Mouse (Mus musculus): ENCODE data around the gene Sfta2. TPM values are rescaled to one million over a fixed set of nuclear protein-coding genes. Genes with fewer than 3 reads are reported as not detected.

Sfta2 gene
- polyA plus RNA-seq (2017; shearing (Covaris generic)) = not detected

DNA sequence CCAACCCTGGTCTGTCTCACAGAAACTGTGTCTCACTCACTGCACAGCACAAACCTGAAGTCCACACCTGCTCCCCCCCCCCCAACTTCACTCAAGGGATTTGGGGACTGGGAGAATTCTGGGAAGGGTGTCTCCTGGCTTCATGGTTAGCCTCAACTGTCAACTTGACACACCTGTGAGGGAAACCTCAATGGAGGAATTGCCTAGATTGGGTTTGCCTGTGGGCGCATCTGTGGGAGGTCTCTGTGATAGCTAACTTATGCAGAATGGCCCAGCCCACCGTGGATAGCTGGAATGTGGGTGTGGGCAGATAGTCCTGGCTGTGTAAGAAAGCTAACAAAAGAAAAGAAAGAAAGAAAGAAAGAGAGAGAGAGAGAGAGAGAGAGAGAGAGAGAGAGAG lies at the start of gene Sfta2:
Gene Sfta2 (plus strand): TSS at position 301 of the 400 bp plus-strand sequence.
- no peak for ATAC-seq

DNA sequence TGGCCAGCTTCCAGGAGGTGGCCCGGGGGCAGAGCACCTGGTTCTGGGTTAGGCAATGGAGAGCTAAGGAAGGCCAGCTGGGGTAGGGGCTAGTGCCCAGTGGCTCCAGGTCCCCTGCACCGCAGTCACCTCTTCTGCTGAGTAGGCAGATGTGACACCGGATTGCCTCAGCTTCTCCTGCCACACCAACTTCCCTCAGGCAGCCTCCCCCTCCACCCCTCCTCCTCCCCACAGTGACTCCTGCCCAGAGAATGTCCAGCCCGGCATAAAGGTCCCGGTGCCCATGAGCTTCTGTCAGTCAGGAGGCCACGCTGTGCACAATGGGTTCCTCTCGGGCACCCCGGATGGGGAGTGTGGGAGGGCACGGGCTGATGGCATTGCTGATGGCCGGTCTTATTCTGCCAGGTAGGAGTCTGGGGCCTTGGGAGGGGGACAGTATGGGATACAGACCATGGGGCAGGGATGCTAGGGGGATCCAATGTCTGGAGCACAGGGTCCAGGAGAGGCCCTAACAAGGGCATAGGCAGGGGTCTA lies 49.4 kb upstream of the Sfta2 start, which contains the start of gene Cdsn:
Gene Cdsn (plus strand): TSS at position 248 of the 534 bp plus-strand sequence.
- no peak for ATAC-seq

DNA sequence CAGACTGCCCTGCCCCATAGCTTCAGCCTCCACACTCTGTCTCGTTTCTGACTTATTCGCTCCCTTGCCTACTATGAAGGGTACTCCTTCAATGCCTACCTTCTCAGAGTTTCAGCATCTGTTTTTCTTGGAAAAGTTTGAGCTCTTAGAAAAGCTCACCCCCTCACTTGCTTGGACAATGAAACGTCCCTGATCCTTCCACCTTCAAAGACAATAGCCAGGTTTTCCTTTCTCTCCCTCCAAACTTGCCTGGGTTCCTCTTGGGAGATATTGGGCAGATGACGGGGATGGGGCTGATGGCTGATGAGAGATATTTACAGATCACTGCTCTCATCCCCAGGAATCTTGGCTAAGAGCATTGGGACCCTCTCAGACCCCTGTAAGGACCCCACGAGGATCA lies 47.0 kb upstream of the Sfta2 start:
- no peak for ATAC-seq

DNA sequence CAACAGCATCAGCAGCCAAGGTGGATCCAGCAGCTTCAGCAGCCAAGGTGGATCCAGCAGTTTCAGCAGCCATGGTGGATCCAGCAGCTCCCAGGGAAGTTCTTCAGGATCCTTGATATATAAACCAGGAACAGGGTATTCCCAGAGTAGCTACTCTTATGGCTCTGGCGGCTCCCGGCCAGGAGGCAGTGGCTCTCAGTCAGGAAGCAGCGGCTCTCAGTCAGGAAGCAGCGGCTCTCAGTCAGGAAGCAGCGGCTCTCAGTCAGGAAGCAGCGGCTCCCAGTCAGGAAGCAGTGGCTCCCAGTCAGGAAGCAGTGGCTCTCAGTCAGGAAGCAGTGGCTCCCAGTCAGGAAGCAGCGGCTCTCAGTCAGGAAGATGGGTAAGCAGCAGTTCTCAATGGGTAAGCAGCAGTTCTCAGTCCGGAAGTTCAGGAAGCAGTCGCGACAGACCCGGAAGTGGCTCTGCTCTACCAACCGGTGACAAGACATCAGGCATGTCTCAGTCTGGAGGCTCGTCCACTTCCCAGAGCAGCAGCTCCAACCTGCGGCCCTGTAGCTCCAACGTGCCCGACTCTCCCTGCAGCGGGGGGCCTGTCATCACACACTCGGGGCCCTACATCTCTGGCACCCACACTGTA lies 46.5 kb upstream of the Sfta2 start:
- no peak for ATAC-seq

DNA sequence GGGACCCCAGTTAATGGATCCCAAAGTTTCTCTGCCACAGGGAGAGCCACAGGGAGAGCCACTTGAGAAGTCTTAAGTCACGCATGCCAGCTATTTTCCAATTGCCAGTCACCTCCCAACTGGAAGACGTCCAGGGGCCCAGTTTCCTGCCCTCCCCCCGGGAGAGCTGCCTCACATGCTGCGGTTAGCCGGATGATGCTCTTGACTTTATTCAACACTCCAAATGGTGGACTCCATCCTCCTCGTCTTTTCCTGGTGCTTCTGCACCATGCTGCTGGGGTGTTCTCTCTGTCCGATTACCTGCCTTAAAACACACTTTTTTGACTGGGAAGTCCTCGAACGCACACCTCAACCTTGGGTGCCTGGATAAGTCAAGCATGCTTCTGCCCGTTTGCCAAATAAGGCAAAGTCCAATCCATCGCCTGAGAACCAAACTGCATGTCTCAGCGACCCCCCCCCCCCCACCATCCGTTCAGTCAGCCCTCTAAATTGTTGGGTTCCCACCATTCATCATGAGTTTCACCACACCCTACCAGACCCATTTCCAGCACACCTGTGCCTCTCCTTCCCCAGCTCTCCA lies 45.1 kb upstream of the Sfta2 start:
- no peak for ATAC-seq

DNA sequence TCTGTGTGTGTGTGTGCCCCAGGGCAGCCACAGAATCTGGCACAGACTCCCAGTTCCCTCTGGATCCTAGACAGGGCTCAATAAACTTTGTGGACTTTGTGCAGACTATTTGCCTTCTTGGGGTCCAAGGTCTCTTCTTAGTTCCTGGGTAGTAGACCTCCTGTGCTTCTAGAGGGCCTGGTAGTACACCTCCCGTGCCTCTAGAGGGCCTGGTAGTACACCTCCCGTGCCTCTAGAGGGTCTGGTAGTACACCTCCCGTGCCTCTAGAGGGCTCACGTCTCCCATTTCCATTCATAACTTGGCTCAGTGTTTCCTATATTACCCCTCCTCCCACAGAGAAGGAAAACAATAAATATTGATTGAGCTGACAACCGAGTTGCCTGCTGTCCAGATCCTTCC lies 44.5 kb upstream of the Sfta2 start:
- ATAC-seq = no peak

DNA sequence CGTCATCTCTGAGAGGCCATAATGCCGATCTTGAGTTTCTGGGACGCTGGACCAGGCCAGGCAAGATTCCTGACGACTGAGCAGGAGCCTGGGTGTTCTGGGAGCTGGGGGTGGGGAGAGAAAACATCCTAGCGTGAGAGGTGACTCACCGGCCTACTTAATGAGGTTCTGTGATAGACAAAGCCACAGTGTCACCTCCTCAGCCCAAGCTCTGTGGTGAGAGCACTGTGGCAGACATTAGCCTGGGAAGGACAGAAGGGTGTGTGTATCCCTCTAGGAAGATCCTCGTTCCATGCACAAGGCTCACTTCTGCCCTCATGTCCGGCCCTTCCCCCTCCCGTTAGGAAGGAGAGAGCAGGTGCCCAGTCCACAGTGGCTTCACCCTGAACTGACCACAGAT lies 44.0 kb upstream of the Sfta2 start:
- no peak for ATAC-seq

DNA sequence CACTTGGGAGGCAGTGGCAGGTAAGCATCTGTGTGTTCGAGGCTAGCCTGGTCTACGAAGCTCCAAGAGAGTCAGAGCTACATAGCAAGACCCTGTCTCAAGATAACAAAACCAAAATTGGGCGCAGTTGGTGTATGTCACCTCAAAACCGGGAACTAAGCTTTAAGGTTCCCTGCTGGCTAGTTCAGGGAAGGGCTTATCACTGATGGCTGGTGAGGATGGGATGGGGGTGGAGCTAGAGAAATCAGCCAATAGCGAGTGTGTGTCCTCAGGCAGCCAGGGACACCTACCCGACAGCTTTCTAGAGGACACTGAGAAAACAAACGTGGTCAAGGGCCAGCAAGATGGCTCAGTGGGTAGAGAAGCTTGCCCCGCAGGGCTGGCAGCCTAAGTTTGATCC lies 43.1 kb upstream of the Sfta2 start:
- ATAC-seq = no peak

DNA sequence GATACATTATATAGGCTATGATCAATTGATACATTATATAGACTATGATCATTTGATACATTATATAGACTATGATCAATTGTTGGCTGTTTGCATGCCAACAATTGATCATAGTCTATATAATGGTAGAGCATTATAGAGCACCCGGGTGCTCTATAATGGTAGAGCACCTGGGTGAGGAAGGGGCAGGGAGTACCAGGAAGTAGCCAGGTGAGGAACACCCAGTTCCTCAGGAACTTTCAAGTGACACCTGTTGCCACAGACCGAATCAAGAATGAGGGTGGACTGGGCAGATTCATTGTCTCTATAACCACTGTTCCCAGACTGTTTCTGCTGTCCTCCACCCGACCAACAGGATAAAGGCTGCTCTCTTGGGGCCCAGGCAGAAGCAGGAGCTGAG lies 34.2 kb upstream of the Sfta2 start, which contains the start of gene 2300002M23Rik:
Gene 2300002M23Rik (plus strand): TSS at position 301 of the 400 bp plus-strand sequence.
- no peak for ATAC-seq

DNA sequence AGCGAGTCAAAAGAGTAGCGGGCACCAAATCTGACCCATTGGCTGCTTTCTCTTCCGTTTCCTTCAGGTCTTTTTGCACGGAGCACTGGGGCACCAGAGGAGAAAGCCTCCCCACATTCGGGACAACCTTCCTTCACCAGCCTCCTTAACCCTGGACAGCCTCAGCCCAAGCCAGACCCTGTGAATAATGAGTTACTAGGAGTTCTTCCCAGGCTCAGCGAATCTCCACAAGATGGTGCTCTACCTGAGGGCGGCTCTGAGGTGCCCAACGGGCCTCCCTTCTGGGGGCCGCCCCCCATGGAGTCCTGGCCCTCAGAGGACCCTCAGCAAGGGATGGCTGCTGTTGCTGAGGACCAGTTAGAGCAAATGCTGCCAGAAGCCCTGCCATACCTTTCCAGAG lies 33.6 kb upstream of the Sfta2 start:
- ATAC-seq = no peak

DNA sequence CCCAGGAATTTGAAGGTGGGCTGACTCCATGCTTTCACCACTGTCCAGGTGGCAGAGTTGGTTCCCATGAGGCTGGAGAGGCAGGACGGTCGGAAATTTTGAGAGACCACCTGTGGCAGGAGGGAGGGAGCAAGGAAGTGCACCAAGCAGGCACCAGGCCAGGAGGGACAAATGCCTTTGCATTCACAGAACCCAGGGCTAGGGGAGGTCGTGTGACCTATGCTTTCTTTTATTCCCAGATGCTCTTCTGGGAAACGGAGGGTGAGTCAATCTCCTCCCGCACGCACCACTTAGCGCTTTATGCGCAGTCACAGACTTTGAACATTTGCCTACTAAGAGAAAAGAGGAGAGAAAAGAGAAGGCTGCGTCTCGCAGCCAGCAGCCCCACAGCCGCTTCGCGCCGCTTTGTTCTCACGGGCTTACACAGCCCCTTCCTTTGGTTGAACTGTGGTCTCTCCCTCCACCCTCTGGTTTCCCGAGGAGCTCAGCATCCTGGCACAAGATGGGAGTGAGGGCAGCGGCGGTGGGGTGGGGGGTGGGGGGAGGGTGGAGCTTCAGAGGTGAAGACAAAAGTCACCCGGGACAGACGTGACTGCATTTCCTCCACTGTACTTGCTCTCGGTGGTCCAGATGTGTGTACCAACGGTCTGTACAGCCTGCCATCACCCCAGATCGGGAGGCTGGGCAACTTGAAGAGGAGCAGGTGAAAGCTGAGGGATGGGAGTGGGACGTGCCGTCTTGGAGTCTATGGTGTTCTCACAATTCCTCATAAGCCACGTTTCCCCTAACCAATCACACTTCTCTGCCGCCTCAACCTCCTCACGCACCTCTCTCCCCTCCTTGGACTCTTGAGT lies 32.0 kb upstream of the Sfta2 start:
- no peak for ATAC-seq

DNA sequence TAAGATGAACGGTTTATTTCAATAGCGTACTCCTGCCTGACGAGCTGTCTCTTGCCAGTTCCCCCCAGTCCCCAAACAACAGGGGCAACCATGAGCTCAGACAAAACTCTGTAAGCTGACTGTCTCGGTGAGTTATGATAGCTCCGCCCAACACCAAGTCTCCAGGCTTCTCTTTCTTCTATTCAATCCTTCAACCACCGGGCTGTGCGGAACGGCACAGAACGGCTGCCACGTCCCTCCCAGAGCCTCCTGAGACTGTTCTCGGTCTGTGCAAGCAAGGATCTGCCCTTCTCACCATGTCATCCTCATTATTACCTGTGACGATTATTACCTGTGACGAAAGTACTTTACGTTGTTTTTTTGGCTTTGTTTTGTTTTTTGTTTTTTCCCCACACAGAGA lies 30.5 kb upstream of the Sfta2 start:
- ATAC-seq = no peak

DNA sequence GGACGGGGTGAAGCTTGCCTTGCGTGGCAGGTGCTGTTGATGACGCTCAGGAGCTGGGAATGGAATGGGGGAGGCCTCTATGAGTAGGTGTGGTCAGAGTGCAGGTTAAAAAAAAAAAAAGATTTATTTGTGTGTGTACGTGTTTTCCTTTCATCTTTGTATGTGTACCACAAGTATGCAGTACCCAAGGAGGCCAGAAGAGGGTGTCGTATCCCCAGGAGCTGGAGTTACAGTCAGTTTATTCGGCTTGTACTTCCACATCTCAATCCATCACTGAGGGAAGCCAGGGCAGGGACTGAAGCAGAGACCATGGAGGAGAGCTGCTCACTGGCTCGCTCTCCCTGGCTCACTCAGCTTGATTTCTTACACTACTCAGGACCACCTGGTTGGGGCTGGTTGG lies 29.9 kb upstream of the Sfta2 start:
- no peak for ATAC-seq

DNA sequence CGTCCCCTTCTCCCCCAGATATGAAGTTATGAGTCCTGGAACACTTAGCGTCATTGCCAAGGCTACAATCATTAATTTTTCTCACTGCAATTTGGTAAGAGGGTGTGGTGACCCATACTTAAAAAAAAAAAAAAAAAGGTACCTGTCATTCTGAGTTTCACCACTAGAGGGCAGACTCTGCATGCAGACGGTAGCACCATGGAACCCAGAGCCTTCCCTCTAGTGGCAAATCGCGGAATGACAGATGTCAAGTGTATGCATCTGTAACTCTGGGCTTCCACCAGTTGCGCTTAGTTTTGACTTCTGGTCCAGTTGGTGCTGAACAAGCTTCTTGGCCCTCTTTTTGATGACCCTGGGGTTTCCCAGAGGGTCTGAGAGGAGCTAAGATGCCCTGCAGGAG lies 23.1 kb upstream of the Sfta2 start:
- ATAC-seq = peak; percentile 41

DNA sequence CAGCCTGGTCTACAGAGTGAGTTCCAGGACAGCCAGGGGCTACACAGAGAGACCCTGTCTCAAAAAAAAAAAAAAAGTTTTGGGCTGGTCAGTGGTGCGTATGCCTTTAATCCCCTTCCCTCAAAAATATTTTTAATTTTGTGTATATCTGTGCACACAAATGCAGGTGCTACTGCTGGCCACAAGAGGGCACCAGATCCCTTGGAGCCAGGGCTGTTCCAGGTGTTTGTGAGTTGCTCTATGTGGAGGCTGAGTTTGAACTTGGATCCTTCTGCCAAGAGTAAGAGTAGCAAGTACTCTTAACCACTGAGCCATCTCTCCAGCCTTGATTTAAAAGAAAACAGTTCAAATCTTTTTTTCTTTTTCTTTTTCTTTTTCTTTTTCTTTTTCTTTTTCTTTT lies 18.4 kb upstream of the Sfta2 start:
- ATAC-seq = no peak

DNA sequence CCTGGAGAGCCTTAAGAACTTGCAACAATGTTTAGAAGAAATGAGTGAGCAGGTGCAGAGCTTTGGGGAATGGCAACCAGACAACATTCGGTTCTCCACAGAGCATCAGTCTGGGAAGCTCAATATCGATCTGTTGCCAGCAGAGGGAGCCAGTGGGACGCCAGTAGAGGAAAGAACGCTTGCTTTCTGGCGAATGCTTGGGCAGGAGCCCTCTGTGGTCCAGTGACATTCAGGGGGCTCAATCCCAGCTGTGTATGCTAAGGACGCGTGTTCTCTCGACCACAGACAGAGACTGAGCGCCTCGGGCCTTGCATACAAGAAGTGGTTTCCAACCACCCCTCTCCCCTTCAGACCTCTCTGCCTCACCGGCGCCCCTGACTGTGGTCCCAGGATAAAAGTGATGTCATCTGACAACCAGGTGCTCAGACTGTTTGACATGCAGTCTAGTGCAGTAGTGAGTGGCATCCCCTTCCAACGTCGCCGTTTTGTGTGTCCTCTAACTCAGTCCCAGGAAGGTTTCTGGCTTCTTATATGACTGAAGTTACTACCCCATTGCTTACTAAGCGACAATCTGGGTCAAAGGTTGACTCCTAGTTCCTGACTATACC lies 16.9 kb upstream of the Sfta2 start:
- ATAC-seq = no peak

DNA sequence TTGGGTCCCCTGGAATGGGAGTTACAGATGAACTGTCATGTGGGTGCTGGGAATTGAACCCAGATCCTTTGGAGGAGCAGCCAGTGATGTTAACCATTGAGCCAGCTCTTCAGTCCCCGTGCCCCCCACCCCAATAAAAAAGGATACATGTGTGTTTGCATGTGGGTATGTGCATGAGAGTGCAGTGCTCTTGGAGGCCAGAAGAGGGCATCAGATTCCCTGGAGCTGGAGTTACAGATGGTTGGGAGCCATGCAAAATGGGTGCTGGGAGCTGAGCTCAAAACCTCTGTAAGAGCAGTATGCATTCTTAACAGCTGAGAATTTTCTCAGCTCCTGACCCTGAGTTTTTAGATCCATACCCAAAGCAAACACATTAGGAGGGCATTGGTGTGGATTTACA lies 14.1 kb upstream of the Sfta2 start:
- ATAC-seq = no peak

DNA sequence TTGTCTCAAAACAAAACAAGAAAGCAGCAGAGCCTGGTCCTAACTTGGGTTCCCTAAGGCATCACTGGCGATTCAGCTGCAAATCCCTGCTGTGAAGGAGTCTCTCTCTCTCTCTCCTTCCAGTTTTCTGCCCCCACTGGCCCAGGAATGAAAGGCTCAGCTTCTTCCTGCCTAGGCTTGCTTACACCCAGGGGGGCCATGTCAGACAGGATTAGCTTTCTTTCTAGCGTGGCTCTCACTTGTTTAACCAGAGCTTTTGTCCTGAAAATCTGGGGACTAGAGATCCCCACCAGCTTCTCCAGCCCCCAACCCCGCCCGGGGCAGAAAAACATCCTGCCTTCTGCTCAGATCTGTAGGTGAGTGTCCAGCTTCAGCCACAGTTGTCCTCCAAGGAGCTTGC lies 13.0 kb upstream of the Sfta2 start:
- no peak for ATAC-seq

DNA sequence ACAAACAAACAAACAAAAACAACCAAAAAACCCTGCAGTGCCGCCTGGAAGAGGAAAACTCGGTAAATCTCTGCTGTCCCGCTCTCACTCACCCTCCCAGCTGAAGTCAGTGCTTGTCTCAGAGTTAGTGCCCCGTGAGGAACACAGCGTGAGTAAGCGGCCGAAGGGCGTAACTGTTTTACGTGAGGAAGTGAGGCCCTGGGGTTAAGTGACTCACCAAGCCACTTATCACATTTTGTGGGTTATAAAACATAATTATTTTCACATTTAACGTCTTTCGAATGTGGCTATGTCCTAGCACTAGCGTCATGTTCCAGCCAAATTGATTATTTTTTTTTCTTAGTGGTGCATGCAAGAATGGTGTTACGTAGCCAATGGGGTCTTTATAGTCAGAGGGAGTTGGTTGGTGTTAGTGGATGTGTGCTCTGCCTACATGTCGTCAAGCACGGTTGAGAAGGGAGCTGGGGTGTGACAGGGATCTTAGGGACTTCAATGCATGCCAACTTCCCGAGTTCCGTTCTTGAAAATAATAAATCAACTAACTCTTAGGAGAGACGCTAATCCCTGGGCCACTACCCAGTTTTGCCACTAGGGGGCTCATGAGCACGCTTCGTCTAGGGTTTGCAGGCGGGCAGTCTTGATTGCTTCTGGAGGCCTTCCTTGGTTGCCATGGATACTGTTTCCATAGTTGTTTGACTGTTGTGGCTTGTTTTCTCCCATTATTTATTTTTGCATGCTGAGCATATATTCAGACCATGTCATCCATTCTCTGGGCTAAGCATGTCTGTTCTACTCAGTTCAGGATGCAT lies 10.7 kb upstream of the Sfta2 start:
- peak; percentile 43 for ATAC-seq

DNA sequence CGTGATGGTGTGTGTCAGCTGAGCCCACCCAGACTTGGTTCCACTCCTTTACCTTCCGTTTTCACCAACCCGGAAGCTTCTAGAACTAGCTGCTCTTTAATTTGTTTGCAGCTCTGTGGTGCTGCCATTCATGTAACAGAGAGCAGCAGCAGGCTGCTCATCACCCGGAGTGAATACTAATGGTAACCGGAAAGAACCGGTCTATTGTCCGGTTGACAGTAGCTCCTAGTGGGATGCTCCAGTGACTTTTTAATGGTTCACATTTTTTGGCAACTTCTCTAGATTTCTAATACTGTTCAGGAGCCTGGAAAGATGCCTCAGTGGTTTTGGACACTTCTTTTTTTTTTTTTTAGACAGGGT lies 10.2 kb upstream of the Sfta2 start:
- no peak for ATAC-seq

DNA sequence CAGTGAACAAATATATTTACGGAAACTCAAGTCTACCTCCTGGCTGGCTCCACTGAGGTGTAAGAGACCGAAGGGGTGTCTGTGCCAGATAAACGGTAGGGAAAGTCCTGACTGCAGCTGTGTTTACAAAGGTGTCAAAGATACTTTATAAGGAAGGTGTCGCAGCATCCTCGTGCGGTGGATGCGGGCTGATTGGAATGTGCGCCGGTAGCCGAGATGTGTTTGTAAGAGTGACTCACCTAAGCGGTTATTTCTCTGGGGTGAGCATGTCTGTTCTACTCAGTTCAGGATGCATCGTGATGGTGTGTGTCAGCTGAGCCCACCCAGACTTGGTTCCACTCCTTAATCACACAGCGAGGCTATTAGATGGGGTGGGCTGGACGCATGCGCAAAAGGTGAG lies 9.6 kb upstream of the Sfta2 start:
- ATAC-seq = no peak

DNA sequence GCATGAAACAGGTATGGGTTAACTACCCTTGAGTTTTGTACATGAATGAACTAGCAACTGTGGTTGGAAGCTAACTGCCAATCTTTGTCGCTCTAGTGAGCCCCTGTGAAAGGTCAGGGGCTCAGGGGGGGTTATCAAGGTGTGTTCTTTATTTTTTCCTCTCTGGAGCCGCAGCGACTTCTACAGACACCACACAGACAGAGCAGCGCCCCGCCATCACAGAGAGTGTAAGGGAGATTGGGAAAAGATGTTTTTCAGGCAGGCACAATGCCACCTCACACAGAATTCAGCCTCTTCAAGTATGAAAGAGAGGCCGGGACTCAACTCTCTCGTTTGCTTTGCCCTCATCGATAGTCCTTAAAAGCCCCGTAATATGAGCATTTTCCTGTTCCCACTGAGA lies 9.2 kb upstream of the Sfta2 start:
- ATAC-seq = no peak

Measured in inflammation-experienced regulatory T-cells, adult 6 months (primary cell).